21 mouse cellular contexts compared by ENCODE assay signal in genomic region chr15:95586906-95587305, GRCm38 (mm10).
"Had no signal": no experiment of that assay in that cellular context is flagged by ENCODE, and none has a peak within 500 bp of the region (broad histone marks: within the 10 kb centered on the region; RNA-seq: fewer than 3 reads in every experiment).

No protein-coding gene starts in this region.

- H3K27ac ChIP-seq: kidney, postnatal 0 days; layer of hippocampus, adult 2 months; limb, embryonic 10.5 days; limb, embryonic 13.5 days; liver, embryonic 12.5 days; liver, embryonic 15.5 days; lung, embryonic 15.5 days; stomach, embryonic 15.5 days had no signal

- ATAC-seq: liver, embryonic 12.5 days had no signal

- H3K9me3 ChIP-seq: limb, embryonic 10.5 days; limb, embryonic 13.5 days; liver, embryonic 12.5 days; liver, embryonic 15.5 days; lung, embryonic 15.5 days; megakaryocyte, embryonic 14.5 days; stomach, embryonic 15.5 days had no signal

- DNase-seq: kidney, adult 2 months; kidney, postnatal 25 days; layer of hippocampus, adult 9-11 months; liver; lung, adult 18-20 months; lung, postnatal 10 days; lung, postnatal 36 days; midbrain, embryonic 14.5 days; right cerebral cortex, adult 18-20 months; right cerebral cortex, postnatal 14 days; right cerebral cortex, postnatal 4 days; thymus, postnatal 25 days had no signal

- H3K4me3 ChIP-seq: layer of hippocampus, adult 2 months; limb, embryonic 10.5 days; limb, embryonic 13.5 days; liver, embryonic 12.5 days; liver, embryonic 15.5 days; lung, embryonic 15.5 days; megakaryocyte, embryonic 14.5 days; stomach, embryonic 15.5 days had no signal

- H3K36me3 ChIP-seq: limb, embryonic 10.5 days; limb, embryonic 13.5 days; liver, embryonic 12.5 days; liver, embryonic 15.5 days; lung, embryonic 15.5 days; stomach, embryonic 15.5 days had no signal

- H3K4me1 ChIP-seq: liver, embryonic 12.5 days; liver, embryonic 15.5 days; lung, embryonic 15.5 days; megakaryocyte, embryonic 14.5 days; stomach, embryonic 15.5 days had no signal

- H3K9ac ChIP-seq: limb, embryonic 13.5 days; liver, embryonic 12.5 days; liver, embryonic 15.5 days; lung, embryonic 15.5 days; stomach, embryonic 15.5 days had no signal

- H3K27me3 ChIP-seq: limb, embryonic 13.5 days; liver, embryonic 12.5 days; liver, embryonic 15.5 days; lung, embryonic 15.5 days; megakaryocyte, embryonic 14.5 days; stomach, embryonic 15.5 days had no signal
